Mouse (Mus musculus) ES-E14 (cell line): ENCODE data around the gene Rad54l2.

Source experiments
- CHD2 ChIP-seq: IDR thresholded peaks from 2 replicates; pipeline ENCODE4 v1.6.1; 2014; ENCODE audit warnings: mild to moderate bottlenecking, low read depth, low read length, inconsistent platforms
- ZC3H11A ChIP-seq: IDR thresholded peaks from 2 replicates; pipeline ENCODE4 v1.6.1; 2012; ENCODE audit warnings: low read depth, mild to moderate bottlenecking, inconsistent platforms, low read length, borderline replicate concordance
- ZNF384 ChIP-seq: IDR thresholded peaks from 2 replicates; pipeline ENCODE4 v1.6.1; 2012; ENCODE audit warnings: low read depth, low read length, inconsistent platforms

DNA sequence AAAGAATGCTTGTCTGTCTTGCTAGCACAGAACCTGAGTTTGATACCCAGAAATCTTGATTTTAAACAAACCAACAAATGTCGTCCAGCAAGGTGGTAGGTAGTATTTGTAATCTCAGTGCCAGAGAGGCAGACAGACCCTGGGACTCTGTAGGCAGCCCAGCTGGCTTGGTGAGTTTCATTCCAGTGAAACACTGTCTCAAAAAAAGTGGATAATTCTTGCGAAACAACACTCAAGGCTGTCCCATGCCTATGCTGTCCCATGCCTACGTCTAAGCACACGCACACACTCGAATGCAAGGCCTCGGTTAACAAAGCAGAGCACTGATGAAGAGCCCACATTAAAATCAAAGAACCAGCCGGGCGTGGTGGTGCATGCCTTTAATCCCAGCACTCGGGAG lies 32.6 kb downstream of the Rad54l2 start:
- TF ChIP-seq CHD2 (no peak), ZNF384 (no peak), ZC3H11A (no peak)
